Mouse (Mus musculus) heart, adult 2 months (tissue): ENCODE measurements around the gene Srrm2.

ENCODE experiments used
- CTCF ChIP-seq: fragments of 200-600 bp; IDR thresholded peaks from 2 replicates; pipeline ENCODE4 v1.8.1; 2022; ENCODE audit warnings: antibody characterized with exemption, mild to moderate bottlenecking, moderate library complexity
- POLR2A ChIP-seq: fragments of 200-500 bp; IDR thresholded peaks from 2 replicates; pipeline ENCODE4 v1.6.1; 2011; ENCODE audit warnings: mild to moderate bottlenecking, low read depth, low read length, control low read depth; ENCODE audit not compliant: insufficient read depth

DNA sequence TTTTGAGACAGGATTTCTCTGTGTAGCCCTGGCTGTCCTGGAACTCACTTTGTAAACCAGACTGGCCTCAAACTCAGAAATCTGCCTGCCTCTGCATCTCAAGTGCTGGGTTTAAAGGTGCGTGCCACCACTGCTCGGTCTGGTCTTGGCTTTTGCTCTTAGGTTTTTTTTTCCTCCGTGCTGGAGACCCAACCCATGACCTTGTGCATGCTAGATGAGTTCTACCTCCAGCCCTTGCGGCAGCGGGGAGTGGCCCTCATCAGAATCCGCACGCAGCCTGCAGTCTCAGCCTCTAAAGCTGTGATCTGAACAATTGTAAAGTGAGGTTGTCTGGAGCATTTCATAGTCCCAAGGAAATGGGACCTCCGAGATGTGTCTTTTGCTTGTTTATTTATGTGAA, 5.0 kb downstream of the Srrm2 start:
- TF ChIP-seq CTCF: no peak
- no peak for TF ChIP-seq POLR2A
